Mouse (Mus musculus) heart, adult 2 months (tissue): ENCODE data around the gene Tgfbr3.

Source experiments
- CTCF ChIP-seq: fragments of 200-600 bp; IDR thresholded peaks from 2 replicates; pipeline ENCODE4 v1.8.1; 2022; ENCODE audit warnings: antibody characterized with exemption, mild to moderate bottlenecking, moderate library complexity
- EP300 ChIP-seq: fragments of 200-500 bp; IDR thresholded peaks from 2 replicates; pipeline ENCODE4 v1.6.1; 2011; ENCODE audit warnings: low read depth, low read length, control low read depth; ENCODE audit not compliant: insufficient read depth
- POLR2A ChIP-seq: fragments of 200-500 bp; IDR thresholded peaks from 2 replicates; pipeline ENCODE4 v1.6.1; 2011; ENCODE audit warnings: mild to moderate bottlenecking, low read depth, low read length, control low read depth; ENCODE audit not compliant: insufficient read depth

DNA sequence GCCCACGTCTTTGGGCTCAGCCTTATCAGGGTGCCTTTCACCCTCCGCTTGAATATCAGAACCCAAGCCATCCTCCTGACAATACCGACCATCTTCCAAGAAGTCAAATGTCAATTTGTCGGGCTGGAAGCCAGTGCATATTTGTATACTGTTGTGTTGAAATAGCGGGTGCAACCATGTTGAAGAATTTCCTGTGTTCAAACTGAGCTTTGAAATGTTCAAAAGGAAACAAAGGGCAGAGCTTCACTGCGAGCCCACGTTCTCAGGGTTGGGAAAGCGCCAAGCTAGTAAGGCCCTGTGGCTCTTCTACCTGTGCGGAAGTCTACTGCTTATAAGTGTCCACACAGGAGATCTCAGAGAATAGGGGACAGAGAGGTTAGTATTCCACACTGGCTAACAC, 66.4 kb downstream of the Tgfbr3 start:
- TF ChIP-seq POLR2A (no peak), CTCF (no peak), EP300 (no peak)
